Mouse (Mus musculus): ENCODE measurements around the gene Cfap77.

- TF ChIP-seq MYOG (IDR thresholded peaks at IDR 0.05; ENCODE audit: control insufficient read depth in 1 of 3, insufficient read depth in 1 of 3, insufficient read length in 2 of 3, low read depth in 2 of 3): peak in 1 of 3 experiments; percentile 52
- peak in 1 of 3 experiments; percentile 48 for TF ChIP-seq MYOD1 (IDR thresholded peaks at IDR 0.05; ENCODE audit: control insufficient read depth in 1 of 3, insufficient read length in 2 of 3, low read depth in 2 of 3)
- no peak for TF ChIP-seq POLR2A (IDR thresholded peaks at IDR 0.05; ENCODE audit: insufficient read length, low read depth)
- TF ChIP-seq USF1 (IDR thresholded peaks at IDR 0.05; ENCODE audit: low read depth): no peak
- TF ChIP-seq REST (IDR thresholded peaks at IDR 0.05; ENCODE audit: insufficient read depth, insufficient read length): no peak
- TF ChIP-seq MAX (IDR thresholded peaks at IDR 0.05; ENCODE audit: low read depth): no peak
- TF ChIP-seq TCF12 (IDR thresholded peaks at IDR 0.05; ENCODE audit: insufficient read depth, poor library complexity, severe bottlenecking): peak; percentile 27
- no peak for TF ChIP-seq CEBPB (IDR thresholded peaks at IDR 0.05; ENCODE audit: insufficient read depth, poor library complexity, severe bottlenecking)
- no peak for TF ChIP-seq SRF (IDR thresholded peaks at IDR 0.05; ENCODE audit: control insufficient read depth, insufficient read length, low read depth)
- no peak for TF ChIP-seq POLR2AphosphoS2 (IDR thresholded peaks at IDR 0.05; ENCODE audit: insufficient read length, low read depth)
- TF ChIP-seq E2F4 (IDR thresholded peaks at IDR 0.05; ENCODE audit: insufficient read depth): no peak
- no peak for TF ChIP-seq TCF3 (IDR thresholded peaks at IDR 0.05; ENCODE audit: insufficient read length, low read depth)
Measured at GRCm38 (mm10) chr2:28938997-28939396, 115.9 kb downstream of the Cfap77 start.
